Mouse (Mus musculus): ENCODE data around the gene Cx3cr1.

DNA sequence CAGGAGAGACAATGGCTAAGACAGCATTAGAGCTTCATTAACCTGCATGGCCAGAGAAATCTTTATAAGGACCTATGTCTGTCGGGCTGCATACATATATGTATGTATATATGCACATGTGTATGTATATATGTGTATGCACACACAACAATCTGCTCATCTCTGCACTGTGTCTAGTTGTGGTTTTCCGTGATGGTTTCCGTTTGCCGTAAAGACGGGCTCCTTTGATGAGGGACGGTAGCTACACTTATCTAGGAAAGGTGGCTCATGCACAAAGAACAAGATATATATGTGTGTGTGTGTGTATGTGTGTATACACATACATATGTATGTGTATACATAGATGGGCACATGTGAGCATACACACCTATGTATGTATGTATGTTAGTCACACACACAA lies 39.8 kb downstream of the Cx3cr1 start:
- TF ChIP-seq CTCF (IDR thresholded peaks at IDR 0.05; ENCODE audit: extremely low read depth, insufficient read length, insufficient replicate concordance, low read depth, low read length), result no peak
- no peak for TF ChIP-seq POLR2A (IDR thresholded peaks at IDR 0.05; ENCODE audit: low read depth, low read length)

Data from small intestine, adult 2 months (tissue).